Mouse (Mus musculus): ENCODE measurements around the gene Acy3. TPM values are rescaled to one million over a fixed set of nuclear protein-coding genes. Genes with fewer than 3 reads are reported as not detected.
A peak's percentile ranks its signal among the peaks of the same experiment; 100 is the strongest.
"Not testable (repeated sequence)": the region's sequence is repeated elsewhere in the genome, so short reads cannot be mapped to it uniquely, and the experiment has no call there.

The Acy3 gene
- polyA plus RNA-seq, 1 experiment from 2014 or later = 10.4 TPM

DNA sequence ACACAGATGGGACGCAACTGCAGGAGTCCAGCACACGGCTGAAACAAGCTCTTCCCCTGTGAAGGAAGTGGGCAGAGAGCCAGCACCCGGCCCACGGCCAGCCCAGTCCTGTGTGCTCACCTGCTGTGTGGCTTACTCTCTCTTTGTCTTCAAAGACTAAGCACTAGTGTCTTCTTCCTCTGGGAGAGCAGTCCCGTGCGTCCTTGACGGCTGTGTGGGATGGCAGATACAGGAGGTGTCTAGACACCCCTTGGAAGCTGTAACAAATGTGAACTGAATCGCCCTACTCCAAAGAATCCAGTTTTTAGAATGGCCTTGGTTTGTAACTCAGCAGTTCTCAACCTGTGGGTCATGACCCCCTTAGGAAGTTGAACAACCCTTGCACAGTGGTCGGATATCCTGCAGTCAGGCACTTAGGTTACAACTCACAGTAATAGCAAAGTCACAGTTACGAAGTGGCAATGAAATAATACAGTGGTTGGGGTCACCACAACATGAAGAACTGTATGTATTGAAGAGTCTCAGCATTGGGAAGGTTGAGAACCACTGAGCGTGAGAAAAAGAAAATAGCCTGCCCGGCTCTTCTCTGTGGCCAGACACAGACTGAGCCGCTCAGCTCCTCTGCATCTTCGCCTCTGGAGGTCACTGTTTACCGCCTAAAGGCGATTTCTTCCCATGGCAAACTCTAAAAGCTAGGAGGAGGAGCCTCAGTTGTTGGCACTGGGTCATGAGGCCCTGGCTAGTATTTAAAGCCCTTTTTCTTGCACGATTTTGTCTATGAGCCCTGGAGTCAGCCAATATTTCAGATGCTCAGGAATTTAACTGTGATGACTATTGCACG is 32.6 kb downstream of the Acy3 start:
- no peak; the same call in 1 of the 2 replicates for ATAC-seq (ENCODE audit: extremely low read depth, insufficient number of reproducible peaks, low FRiP score, low TSS enrichment)
- H3K27me3 ChIP-seq (replicated peaks) = no peaks in the 10 kb centered on the region
- H3K27ac ChIP-seq (replicated peaks) = no peak overlapping the region; the same call in 1 of the 2 replicates
- no peaks in the 10 kb centered on the region for H3K9me3 ChIP-seq
- H3K4me3 ChIP-seq = no peak overlapping the region
- H3K4me2 ChIP-seq = no peak overlapping the region
- 33% methylated on average over 18 of the region's 18 CpGs for WGBS
- peak overlapping the region; percentile 56 for H3K9ac ChIP-seq
- peaks cover 17% of the 10 kb centered on the region for H3K4me1 ChIP-seq
- H3K36me3 ChIP-seq = no peaks in the 10 kb centered on the region

DNA sequence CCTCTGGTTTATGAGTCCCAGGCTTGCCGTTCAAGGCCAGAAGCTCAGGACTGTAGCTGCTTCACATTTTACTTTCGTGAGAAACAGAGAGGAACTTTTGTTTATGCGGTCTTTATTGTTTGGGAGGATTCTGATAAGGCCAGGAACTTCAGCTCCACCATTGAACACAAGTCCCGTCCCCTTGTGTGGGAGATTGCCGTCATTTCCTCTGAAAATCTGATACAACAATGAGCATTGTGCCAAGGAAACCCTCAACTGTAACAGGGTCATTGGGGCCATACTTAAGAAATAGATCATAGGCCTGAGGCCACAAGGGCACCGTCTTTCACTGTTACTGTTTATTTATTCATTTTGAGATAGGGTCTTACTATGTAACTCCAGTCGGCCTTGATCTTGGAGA is 36.8 kb downstream of the Acy3 start:
- H3K9me3 ChIP-seq = peaks cover 11% of the 10 kb centered on the region; the same call in 1 of the 2 replicates
- WGBS = 61% methylated on average over 7 of the region's 7 CpGs
- no peak overlapping the region for H3K9ac ChIP-seq
- peaks cover 8% of the 10 kb centered on the region; the same call in 1 of the 2 replicates for H3K4me1 ChIP-seq
- no peak overlapping the region for H3K27ac ChIP-seq (replicated peaks)
- H3K36me3 ChIP-seq = no peaks in the 10 kb centered on the region
- ATAC-seq (ENCODE audit: extremely low read depth, insufficient number of reproducible peaks, low FRiP score, low TSS enrichment) = no peak
- no peaks in the 10 kb centered on the region for H3K27me3 ChIP-seq (replicated peaks)
- H3K4me2 ChIP-seq = no peak overlapping the region
- no peak overlapping the region for H3K4me3 ChIP-seq

DNA sequence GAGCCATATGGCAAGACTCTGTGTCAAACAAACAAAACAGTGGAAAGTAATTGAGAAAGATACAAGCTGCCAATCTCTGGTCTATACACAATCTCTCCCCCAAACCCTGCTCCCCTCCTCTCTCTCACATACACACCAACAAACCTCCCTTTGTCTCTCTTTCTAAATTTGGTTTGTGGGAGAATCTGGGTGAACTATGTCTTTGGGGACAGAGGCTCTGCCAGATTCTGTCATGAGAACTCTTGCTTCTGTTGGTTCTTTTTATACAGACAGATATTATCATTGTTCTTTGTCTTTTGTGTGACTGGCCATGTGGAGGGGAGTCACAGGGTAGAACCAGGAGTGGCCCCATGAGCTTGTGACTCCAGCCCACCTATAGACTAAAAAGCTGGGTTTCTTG is 41.2 kb downstream of the Acy3 start:
- H3K36me3 ChIP-seq = no peaks in the 10 kb centered on the region
- no peaks in the 10 kb centered on the region for H3K27me3 ChIP-seq (replicated peaks)
- H3K4me1 ChIP-seq = no peaks in the 10 kb centered on the region
- no peak overlapping the region for H3K9ac ChIP-seq
- ATAC-seq (ENCODE audit: extremely low read depth, insufficient number of reproducible peaks, low FRiP score, low TSS enrichment) = no peak
- H3K27ac ChIP-seq (replicated peaks) = no peak overlapping the region
- H3K9me3 ChIP-seq = peaks cover 11% of the 10 kb centered on the region; the same call in 1 of the 2 replicates
- no peak overlapping the region for H3K4me2 ChIP-seq
- H3K4me3 ChIP-seq = no peak overlapping the region

DNA sequence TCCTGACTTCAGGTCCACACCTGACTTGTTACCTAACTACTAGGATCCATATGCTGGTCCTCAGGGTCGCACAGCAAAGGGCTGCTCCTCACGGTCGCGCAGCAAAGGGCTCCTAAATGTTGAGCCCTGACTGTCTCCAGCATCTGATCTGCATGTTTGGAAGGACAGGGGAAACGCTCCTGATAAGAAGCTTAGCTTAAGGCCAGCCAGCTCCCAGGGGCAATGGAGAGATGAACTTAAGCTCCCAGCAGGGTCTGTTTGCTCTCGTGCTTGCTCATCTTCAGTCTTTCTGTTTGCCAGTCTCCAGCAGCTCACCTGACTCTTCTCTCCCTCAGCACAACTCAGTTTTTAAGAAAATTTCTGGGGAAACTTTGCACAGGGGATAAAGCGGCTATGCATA is 46.3 kb downstream of the Acy3 start:
- Histone ChIP-seq H3K36me3 (peaks cover 14% of the 10 kb centered on the region), H3K4me2 (no peak overlapping the region), H3K27ac (replicated peaks) (no peak overlapping the region), H3K4me1 (peaks cover 13% of the 10 kb centered on the region), H3K4me3 (no peak overlapping the region), H3K9me3 (no peaks in the 10 kb centered on the region), H3K9ac (no peak overlapping the region), H3K27me3 (replicated peaks) (no peaks in the 10 kb centered on the region)
- whole genome bisulfite sequencing = 34% methylated on average over 7 of the region's 7 CpGs
- ATAC-seq (ENCODE audit: extremely low read depth, insufficient number of reproducible peaks, low FRiP score, low TSS enrichment) = no peak

DNA sequence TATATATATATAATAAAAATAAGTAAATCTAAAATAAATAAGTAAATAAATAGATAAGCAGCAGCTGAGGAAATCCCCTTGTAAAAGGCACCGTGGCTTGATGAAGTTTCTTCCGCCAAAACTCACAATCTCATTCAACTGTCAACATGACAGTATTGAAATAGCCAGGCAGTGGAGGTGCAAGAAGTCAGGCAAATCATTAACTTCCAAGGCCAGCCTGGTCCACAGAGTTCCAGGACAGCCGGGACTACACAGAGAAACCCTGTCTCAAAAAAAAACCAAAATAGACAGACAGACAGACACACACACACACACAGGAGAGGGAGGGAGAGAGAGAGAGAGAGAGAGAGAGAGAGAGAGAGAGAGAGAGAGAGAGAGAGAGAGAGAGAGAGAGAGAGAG is 46.9 kb downstream of the Acy3 start:
- peaks cover 14% of the 10 kb centered on the region for H3K36me3 ChIP-seq
- no peaks in the 10 kb centered on the region for H3K9me3 ChIP-seq
- ATAC-seq (ENCODE audit: extremely low read depth, insufficient number of reproducible peaks, low FRiP score, low TSS enrichment) = no peak
- peaks cover 15% of the 10 kb centered on the region for H3K4me1 ChIP-seq
- H3K9ac ChIP-seq = no peak overlapping the region
- no peaks in the 10 kb centered on the region for H3K27me3 ChIP-seq (replicated peaks)
- no peak overlapping the region for H3K4me2 ChIP-seq
- H3K4me3 ChIP-seq = no peak overlapping the region
- WGBS = 62% methylated on average over 3 of the region's 3 CpGs
- H3K27ac ChIP-seq (replicated peaks) = no peak overlapping the region

DNA sequence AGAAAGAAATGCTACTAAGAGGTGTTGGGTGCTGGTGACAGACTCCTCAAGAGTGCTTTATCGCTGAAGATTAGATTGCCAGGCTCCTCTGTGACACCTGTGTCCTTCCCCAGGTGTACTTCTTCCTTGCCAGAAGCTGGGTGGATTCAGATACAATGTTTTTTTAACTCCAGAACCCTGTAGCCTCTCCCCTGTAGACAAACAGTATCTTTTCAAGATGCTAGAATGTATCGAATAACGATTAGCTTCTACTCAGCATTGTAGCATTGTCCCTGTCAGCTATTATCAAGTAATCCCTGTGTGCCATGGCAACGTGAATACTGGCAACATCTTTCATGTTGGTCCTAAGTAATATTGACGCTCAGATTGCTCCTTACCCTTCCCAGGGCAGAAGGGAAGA is 47.4 kb downstream of the Acy3 start:
- Histone ChIP-seq H3K9me3 (no peaks in the 10 kb centered on the region), H3K36me3 (peaks cover 14% of the 10 kb centered on the region), H3K27me3 (replicated peaks) (no peaks in the 10 kb centered on the region), H3K9ac (no peak overlapping the region), H3K27ac (replicated peaks) (no peak overlapping the region), H3K4me2 (no peak overlapping the region), H3K4me1 (peaks cover 17% of the 10 kb centered on the region), H3K4me3 (no peak overlapping the region)
- 61% methylated on average over 5 of the region's 5 CpGs for WGBS
- ATAC-seq (ENCODE audit: extremely low read depth, insufficient number of reproducible peaks, low FRiP score, low TSS enrichment) = no peak

DNA sequence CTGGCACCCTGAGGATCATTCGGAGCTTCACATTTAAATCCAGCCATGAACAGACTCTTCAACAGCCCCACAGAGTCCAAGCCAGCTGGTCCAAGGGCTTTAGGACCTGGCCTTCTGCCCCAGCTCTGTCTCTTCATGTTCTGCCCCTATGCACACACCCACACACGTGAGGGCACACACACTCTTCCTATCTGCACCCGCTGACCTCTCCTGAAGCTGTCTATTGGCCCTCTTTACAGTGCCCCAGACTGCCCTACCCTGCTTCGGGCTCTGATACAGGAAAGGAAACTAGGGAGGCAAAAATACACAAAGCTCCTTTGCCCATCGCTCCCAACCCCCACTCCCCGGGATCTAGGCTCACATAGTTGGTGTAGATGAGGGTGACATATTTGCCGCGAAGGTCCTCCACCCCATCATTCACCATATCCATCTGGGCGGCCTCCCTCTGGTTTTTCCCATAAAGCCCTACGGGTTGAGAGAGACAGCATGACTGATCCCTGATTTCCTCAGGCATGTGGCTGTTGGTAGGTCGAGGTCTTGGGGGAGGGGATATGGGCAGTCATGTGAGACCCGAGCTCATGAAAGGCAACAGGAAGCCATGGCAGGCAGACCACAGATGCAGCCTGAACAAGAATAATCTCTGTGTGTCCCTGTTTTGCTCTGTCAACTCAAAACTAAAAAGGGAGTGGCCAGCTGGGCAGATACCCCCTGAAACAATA is 50.1 kb downstream of the Acy3 start:
- H3K4me1 ChIP-seq = peaks cover 17% of the 10 kb centered on the region
- ATAC-seq (ENCODE audit: extremely low read depth, insufficient number of reproducible peaks, low FRiP score, low TSS enrichment) = no peak
- no peak overlapping the region for H3K27ac ChIP-seq (replicated peaks)
- no peak overlapping the region for H3K4me3 ChIP-seq
- H3K36me3 ChIP-seq = peaks cover 14% of the 10 kb centered on the region
- H3K9me3 ChIP-seq = no peaks in the 10 kb centered on the region
- 76% methylated on average over 12 of the region's 12 CpGs for WGBS
- H3K4me2 ChIP-seq = peak overlapping the region; percentile 31; the same call in 1 of the 2 replicates
- H3K27me3 ChIP-seq (replicated peaks) = no peaks in the 10 kb centered on the region
- H3K9ac ChIP-seq = peak overlapping the region; percentile 33; the same call in 1 of the 2 replicates

DNA sequence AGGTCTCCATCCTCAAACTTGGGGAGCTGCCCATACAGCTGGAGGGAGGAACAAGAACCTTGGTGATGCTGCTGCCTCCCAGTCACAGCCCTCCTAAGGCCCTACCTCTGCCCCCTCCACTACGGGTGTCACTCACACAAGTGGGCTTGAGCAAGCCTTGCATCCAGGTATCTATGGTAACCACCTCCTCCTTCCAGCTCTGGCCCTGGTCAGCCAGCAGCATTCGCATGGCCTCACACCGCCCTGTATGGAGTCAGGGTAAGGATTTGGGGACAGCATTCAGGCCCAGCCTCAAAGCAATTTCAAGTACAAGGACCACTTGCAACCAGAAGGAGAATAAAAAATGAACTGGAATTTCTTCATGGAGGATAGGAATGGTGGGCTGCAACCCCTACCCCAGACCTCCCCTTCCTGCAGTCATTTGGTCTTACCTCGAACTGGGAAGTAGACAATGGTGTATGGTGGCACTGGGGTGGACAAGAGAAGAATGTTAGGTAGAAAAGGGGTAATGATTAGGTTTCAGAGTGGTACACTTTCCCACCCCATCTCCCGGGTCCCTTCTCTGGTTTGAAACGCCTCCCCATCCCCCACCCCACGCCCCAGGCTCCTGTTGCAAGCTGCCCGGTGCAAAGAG is 50.9 kb downstream of the Acy3 start:
- Histone ChIP-seq H3K4me2 (peak overlapping the region; percentile 85), H3K9ac (peak overlapping the region; percentile 91), H3K4me1 (peaks cover 17% of the 10 kb centered on the region), H3K27ac (replicated peaks) (peak overlapping the region; percentile 79), H3K36me3 (peaks cover 14% of the 10 kb centered on the region), H3K4me3 (peak overlapping the region; percentile 74)
- not testable (repeated sequence) for H3K27me3 ChIP-seq (replicated peaks); H3K9me3 ChIP-seq; ATAC-seq (ENCODE audit: extremely low read depth, insufficient number of reproducible peaks, low FRiP score, low TSS enrichment)
- 28% methylated on average over 8 of the region's 8 CpGs for WGBS

DNA sequence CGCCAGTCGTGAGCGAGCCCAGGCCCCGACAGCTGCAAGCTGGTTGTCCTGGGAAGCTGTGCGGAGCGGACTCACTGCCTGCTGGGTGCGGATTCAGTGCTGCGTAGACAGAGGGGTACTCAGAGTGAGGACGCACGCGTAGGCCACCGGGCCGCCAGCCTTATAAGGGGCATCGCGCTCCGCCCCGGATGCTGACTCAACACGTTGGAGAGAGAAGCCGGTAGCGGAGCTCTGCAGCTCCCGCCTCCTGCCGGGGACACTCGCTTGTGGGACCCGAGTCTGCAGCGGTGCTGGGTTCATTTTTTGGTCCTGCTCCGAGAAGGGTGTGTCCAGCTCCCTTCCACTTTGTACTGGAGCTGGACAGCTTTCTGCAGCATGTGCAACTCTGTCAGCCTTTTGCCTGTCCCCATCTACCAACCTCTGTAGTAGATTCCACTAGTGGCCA is 51.4 kb downstream of the Acy3 start, which contains the start of gene Gstp1:
Gene Gstp1 (minus strand): TSS at position 198 of the 445 bp plus-strand sequence.
- Histone ChIP-seq H3K36me3 (peaks cover 14% of the 10 kb centered on the region), H3K4me3 (peak within 1 kb of the TSS; percentile 74), H3K27ac (replicated peaks) (peak within 1 kb of the TSS; percentile 79), H3K27me3 (replicated peaks) (no peaks in the 10 kb centered on the region), H3K4me1 (peaks cover 17% of the 10 kb centered on the region), H3K9ac (peak within 1 kb of the TSS; percentile 91), H3K4me2 (peak within 1 kb of the TSS; percentile 85), H3K9me3 (no peaks in the 10 kb centered on the region)
- peak; percentile 80 for ATAC-seq (ENCODE audit: extremely low read depth, insufficient number of reproducible peaks, low FRiP score, low TSS enrichment)
- WGBS = under 1% methylated on average over 26 of the region's 26 CpGs
